Mouse (Mus musculus) brown adipose tissue, adult 24 weeks (tissue): Measurements from ENCODE around the gene Prrx1. TPM values are rescaled to one million over a fixed set of nuclear protein-coding genes. Genes with fewer than 3 reads are reported as not detected.
A peak's percentile ranks its signal among the peaks of the same experiment; 100 is the strongest.

Experiments
- H3K27ac ChIP-seq: fragments of 200-500 bp; replicated peaks from 2 replicates; pipeline ENCODE4 v1.5.1; 2012; ENCODE audit warnings: low read depth, mild to moderate bottlenecking, low read length
- H3K4me1 ChIP-seq: fragments of 200-500 bp; 2 replicates; pipeline ENCODE4 v1.6.1; 2012; ENCODE audit warnings: low read length, mixed read lengths; ENCODE audit not compliant: control insufficient read depth, insufficient read depth, insufficient read length
- H3K4me3 ChIP-seq: fragments of 200-500 bp; 2 replicates; pipeline ENCODE4 v1.5.1; 2012; ENCODE audit warnings: low read depth, mild to moderate bottlenecking, low read length, moderate library complexity; ENCODE audit not compliant: insufficient read depth
- polyA plus RNA-seq: library from polyadenylated mRNA; stranded (reverse); fragments of >200 nt; gene quantifications from 2 replicates; pipeline ENCODE4 v1.2.4, GENCODE M21; 2012; ENCODE audit not compliant: missing spikeins, insufficient read depth, insufficient read length

Prrx1 gene
- polyA plus RNA-seq, 1 experiment = 10.2 TPM

DNA sequence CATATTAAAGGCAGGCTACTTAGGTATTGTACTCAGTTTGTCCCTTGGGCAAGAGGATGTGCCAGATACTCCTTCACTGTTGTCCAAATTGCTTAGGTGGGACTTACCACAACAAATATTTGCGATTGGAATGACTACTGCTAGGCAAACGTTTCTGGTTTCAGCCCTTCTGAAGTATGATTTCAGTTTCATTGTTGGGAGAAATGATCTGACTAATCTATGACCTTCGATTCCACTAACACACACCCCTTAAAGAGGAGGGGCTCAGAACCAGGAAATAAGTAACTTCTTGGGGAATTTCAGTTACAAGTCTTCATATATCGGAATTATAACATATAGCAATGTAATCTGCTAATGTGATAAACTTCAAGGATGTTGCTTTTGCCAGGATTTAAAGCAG is 20.4 kb downstream of the Prrx1 start:
- Histone ChIP-seq H3K4me1 (no peaks in the 10 kb centered on the region; the same call in 1 of the 2 replicates), H3K4me3 (no peak overlapping the region), H3K27ac (no peak overlapping the region)

- Histone ChIP-seq H3K27ac (no peak overlapping the region), H3K4me3 (no peak overlapping the region), H3K4me1 (no peaks in the 10 kb centered on the region; the same call in 1 of the 2 replicates)
These were observed 21.6 kb downstream of the Prrx1 start for GRCm38 (mm10) chr1:163291925-163292324.

GRCm38 (mm10) chr1:163289131-163289530 is 24.4 kb downstream of the Prrx1 start:
- Histone ChIP-seq H3K4me3 (no peak overlapping the region), H3K27ac (no peak overlapping the region)

DNA sequence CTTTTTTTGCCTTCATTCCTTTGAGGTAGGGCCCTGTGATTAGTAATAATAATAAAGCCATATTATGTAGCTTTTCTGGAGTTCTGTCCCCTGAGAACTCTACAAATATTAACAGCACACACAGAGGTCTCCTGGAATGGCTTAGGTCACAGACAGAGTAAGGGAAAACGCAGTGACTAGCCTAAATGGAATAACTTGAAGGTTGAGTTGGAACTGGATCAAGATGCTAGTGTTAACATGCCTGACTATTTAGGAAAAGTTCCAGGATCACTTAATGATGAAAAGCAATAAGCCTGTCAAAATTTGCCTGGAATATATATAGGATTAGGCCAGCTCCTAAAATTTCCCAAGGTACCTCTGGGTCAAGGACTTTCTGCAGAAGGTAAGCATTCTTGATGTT is 28.0 kb downstream of the Prrx1 start:
- Histone ChIP-seq H3K4me1 (no peaks in the 10 kb centered on the region; the same call in 1 of the 2 replicates), H3K27ac (no peak overlapping the region), H3K4me3 (no peak overlapping the region)

More at GRCm38 (mm10) chr1:163289131-163289530, 24.4 kb downstream of the Prrx1 start:
- H3K4me1 ChIP-seq = no peaks in the 10 kb centered on the region; the same call in 1 of the 2 replicates

GRCm38 (mm10) chr1:163285136-163285535 is 28.4 kb downstream of the Prrx1 start:
- H3K4me3 ChIP-seq = no peak overlapping the region
- H3K4me1 ChIP-seq = no peaks in the 10 kb centered on the region; the same call in 1 of the 2 replicates
- H3K27ac ChIP-seq = peak overlapping the region; percentile 70

GRCm38 (mm10) chr1:163283980-163284635 is 29.4 kb downstream of the Prrx1 start:
- Histone ChIP-seq H3K4me3 (no peak overlapping the region), H3K4me1 (no peaks in the 10 kb centered on the region; the same call in 1 of the 2 replicates), H3K27ac (no peak overlapping the region)

GRCm38 (mm10) chr1:163281450-163282198 is 31.9 kb downstream of the Prrx1 start:
- 0 out of 2 replicates have a peak overlapping the region, but pooled peaks have one; percentile 54 for H3K27ac ChIP-seq

DNA sequence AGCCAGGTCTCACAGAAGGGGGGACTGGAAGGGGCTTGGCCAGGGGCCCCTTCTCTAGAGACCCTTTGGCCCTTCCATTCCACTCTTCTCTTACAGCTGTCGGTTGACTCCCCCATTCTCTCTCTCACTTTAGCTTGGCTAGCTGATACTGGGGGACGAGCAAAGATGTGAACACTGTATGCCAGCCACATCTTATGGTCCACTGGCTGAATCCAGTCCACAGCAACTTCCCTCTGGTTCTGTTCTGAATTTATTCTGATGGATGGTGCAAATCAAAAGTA is 32.7 kb downstream of the Prrx1 start:
- Histone ChIP-seq H3K4me3 (no peak overlapping the region), H3K27ac (no peak overlapping the region), H3K4me1 (no peaks in the 10 kb centered on the region; the same call in 1 of the 2 replicates)

More at GRCm38 (mm10) chr1:163281450-163282198, 31.9 kb downstream of the Prrx1 start:
- Histone ChIP-seq H3K4me3 (no peak overlapping the region), H3K4me1 (no peaks in the 10 kb centered on the region; the same call in 1 of the 2 replicates)

DNA sequence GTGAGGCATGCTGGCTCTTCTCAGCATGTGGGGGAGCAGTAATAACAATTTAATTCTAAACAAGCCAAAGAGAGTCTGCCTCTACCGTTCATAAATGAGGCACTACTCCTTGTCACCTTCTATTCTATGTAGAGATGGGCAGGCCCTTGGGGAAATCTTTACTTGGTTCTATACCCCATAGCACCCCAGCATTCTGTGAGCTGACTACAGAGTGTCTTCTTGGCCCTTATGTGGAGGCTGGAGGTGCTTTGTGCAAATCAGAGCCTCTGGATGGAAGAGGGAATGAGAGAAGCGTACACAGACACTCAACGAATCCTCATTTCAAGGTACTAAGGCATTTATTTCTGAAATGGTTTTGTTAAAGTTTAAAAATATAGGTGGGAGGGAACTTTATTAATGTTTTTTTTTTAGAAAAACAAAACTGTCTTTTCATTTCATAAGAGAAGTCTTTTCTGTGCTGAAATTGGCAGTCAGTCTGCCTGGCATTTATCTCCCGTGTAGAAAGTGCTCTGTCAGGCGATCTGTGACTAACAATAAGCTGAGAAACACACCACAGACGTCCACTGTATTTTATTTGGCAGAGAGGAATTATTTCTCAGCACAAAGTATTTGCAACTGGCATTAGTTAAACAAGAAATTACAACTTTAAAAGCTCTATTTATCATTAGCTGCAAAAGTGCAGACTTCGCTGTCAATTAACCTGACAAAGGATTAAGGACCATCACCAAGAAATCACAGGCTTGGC is 33.2 kb downstream of the Prrx1 start:
- no peaks in the 10 kb centered on the region; the same call in 1 of the 2 replicates for H3K4me1 ChIP-seq
- H3K27ac ChIP-seq = peak overlapping the region; percentile 10; the same call in 1 of the 2 replicates
- no peak overlapping the region for H3K4me3 ChIP-seq

DNA sequence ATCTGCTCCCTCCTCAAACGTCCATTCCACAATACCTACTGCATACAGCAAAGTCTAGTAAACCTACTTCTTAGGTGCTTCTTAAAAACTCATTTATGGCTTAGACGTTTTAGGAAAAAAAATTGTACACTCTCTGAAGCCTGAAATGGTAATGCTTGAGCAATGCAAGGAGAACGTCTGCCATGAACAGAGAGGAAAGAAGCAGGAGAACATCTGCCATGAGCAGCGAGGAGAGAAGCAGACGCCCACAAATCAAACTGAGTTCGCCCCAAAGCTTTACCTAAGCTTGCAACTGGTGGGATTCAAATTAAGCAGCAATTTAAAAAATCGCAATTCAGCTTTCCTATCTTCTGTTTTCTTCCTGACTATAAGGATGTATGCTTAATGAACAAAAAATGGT is 36.4 kb downstream of the Prrx1 start:
- H3K4me1 ChIP-seq = no peaks in the 10 kb centered on the region
- no peak overlapping the region for H3K27ac ChIP-seq
- no peak overlapping the region for H3K4me3 ChIP-seq

DNA sequence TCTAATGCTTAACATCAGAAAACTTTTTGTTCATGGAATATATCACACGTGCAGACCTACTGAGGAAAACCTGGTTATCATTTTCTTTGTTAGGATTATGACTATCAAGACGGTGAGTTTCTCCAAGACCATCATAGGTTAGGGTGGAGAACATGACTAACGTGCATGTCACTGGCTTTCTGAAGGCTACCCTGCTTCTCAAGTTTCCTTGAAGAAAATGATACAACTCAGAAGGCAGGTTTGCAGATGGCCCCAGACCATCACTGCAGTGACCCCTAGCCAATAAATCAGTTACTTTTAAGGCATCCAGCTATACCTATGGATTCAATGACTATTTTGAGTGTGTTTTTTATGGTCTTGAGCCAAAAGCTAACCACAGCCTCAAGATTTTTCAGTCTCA is 38.6 kb downstream of the Prrx1 start:
- Histone ChIP-seq H3K4me3 (no peak overlapping the region), H3K27ac (no peak overlapping the region), H3K4me1 (no peaks in the 10 kb centered on the region; the same call in 1 of the 2 replicates)

GRCm38 (mm10) chr1:163273132-163273531 is 40.4 kb downstream of the Prrx1 start:
- Histone ChIP-seq H3K4me1 (no peaks in the 10 kb centered on the region; the same call in 1 of the 2 replicates), H3K27ac (no peak overlapping the region), H3K4me3 (no peak overlapping the region)

- Histone ChIP-seq H3K4me3 (no peak overlapping the region), H3K4me1 (no peaks in the 10 kb centered on the region; the same call in 1 of the 2 replicates), H3K27ac (no peak overlapping the region)
These were observed 46.5 kb downstream of the Prrx1 start for GRCm38 (mm10) chr1:163266853-163267538.

- Histone ChIP-seq H3K4me1 (no peaks in the 10 kb centered on the region), H3K27ac (no peak overlapping the region), H3K4me3 (no peak overlapping the region)
These were observed 56.2 kb downstream of the Prrx1 start for GRCm38 (mm10) chr1:163257298-163257697.

- Histone ChIP-seq H3K4me3 (no peak overlapping the region), H3K27ac (no peak overlapping the region), H3K4me1 (no peaks in the 10 kb centered on the region)
These were observed 57.6 kb downstream of the Prrx1 start for GRCm38 (mm10) chr1:163255884-163256283.
